Mouse (Mus musculus): ENCODE results near the gene Tmem165. TPM values are rescaled to one million over a fixed set of nuclear protein-coding genes. Genes with fewer than 3 reads are reported as not detected.

Gene Tmem165
- total and polyA plus RNA-seq, 2 experiments = 11.0 to 15.1 TPM

DNA sequence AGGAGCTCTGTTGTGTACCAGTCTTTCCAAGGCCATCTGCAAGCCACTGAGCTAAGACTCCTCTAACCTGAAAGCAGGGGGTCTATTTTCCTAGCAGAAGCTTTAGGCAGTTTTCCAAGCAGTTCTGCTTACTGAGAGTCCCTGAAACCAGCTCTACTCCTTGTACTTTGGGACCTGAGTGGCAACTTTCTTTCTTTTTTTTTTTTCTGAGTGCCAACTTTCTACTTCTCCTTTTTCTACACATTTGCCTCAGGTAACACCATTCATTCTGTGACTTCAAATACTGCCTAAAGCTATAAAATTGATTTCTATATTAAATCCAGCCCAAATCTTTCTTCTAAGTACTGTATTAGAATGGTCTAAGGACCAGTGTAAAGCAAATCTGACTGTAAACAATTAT is 62.9 kb downstream of the Tmem165 start:
- Histone ChIP-seq H3K79me2 (ENCODE audit: control insufficient read depth, insufficient read depth, low read length) (no peaks in the 10 kb centered on the region), H3K9ac (ENCODE audit: low read depth, low read length) (no peak overlapping the region), H3K27me3 (ENCODE audit: control insufficient read depth, insufficient read depth, low read length) (no peaks in the 10 kb centered on the region), H3K36me3 (ENCODE audit: control insufficient read depth, insufficient read depth, low read length) (peaks cover 25% of the 10 kb centered on the region), H3K27ac (replicated peaks; ENCODE audit: insufficient read depth, low read depth, low read length) (no peak overlapping the region), H3K4me1 (ENCODE audit: control insufficient read depth, insufficient read depth, low read length) (no peaks in the 10 kb centered on the region), H3K4me3 (ENCODE audit: insufficient read depth, low read depth, low read length) (no peak overlapping the region)
- DNase-seq (ENCODE audit: extremely low read depth, low read depth, low spot score) = no peak
- TF ChIP-seq POLR2A (IDR thresholded peaks at IDR 0.05; ENCODE audit: extremely low read depth, insufficient read depth, low read length) = no peak
- no peak for TF ChIP-seq CTCF (IDR thresholded peaks at IDR 0.05; ENCODE audit: low read depth, low read length)

DNA sequence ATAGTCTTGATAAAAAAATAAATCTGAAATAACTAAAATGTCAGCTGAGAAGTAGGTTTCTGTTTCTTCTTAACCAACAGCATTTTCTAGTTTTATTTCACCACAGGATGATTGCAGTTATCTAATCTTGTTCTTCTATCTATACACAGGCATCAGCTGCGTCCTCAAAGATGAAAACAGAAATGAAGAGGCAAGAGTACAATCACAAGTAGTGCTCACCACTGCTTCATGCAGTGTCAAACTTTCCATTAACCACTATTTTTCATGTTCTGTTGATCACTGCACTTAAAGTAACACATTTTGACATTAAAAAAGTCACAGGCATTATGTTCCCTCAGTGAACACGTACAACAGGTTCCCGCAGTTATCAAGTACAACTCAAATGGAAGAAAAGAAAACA is 67.3 kb downstream of the Tmem165 start:
- WGBS = 94% methylated on average over 3 of the region's 3 CpGs
- H3K9ac ChIP-seq (ENCODE audit: low read depth, low read length) = no peak overlapping the region
- H3K27me3 ChIP-seq (ENCODE audit: control insufficient read depth, insufficient read depth, low read length) = no peaks in the 10 kb centered on the region
- no peaks in the 10 kb centered on the region for H3K79me2 ChIP-seq (ENCODE audit: control insufficient read depth, insufficient read depth, low read length)
- TF ChIP-seq POLR2A (IDR thresholded peaks at IDR 0.05; ENCODE audit: extremely low read depth, insufficient read depth, low read length) (no peak), CTCF (IDR thresholded peaks at IDR 0.05; ENCODE audit: low read depth, low read length) (no peak)
- no peak for DNase-seq (ENCODE audit: extremely low read depth, low read depth, low spot score)
- no peak overlapping the region for H3K4me3 ChIP-seq (ENCODE audit: insufficient read depth, low read depth, low read length)
- peaks cover 3% of the 10 kb centered on the region; the same call in 1 of the 2 replicates for H3K4me1 ChIP-seq (ENCODE audit: control insufficient read depth, insufficient read depth, low read length)
- no peak overlapping the region for H3K27ac ChIP-seq (replicated peaks; ENCODE audit: insufficient read depth, low read depth, low read length)
- peaks cover 15% of the 10 kb centered on the region for H3K36me3 ChIP-seq (ENCODE audit: control insufficient read depth, insufficient read depth, low read length)

Other genes starting within 250 kb of the Tmem165 start
- gene Kdr, start 205.4 kb upstream of the Tmem165 start, total RNA-seq (2014; rRNA removed) = 33.4 and 35.1 TPM in 2 replicates
- 5.8 and 7.8 TPM in 2 replicates for gene Kdr, start 205.4 kb upstream of the Tmem165 start, polyA plus RNA-seq (2012; rRNA removed)
- 7.8 and 10.0 TPM in 2 replicates for gene Srd5a3, start 43.6 kb upstream of the Tmem165 start, total RNA-seq (2014; rRNA removed)
- 42.4 and 57.3 TPM in 2 replicates for gene Srd5a3, start 43.6 kb upstream of the Tmem165 start, polyA plus RNA-seq (2012; rRNA removed)
- 14.7 and 17.6 TPM in 2 replicates for gene Clock, start 120.9 kb downstream of the Tmem165 start, total RNA-seq (2014; rRNA removed)
- 10.9 and 11.3 TPM in 2 replicates for gene Clock, start 120.9 kb downstream of the Tmem165 start, polyA plus RNA-seq (2012; rRNA removed)
- not detected in 2 replicates for gene Pdcl2, start 147.3 kb downstream of the Tmem165 start, total RNA-seq (2014; rRNA removed)
- not detected in 2 replicates for gene Pdcl2, start 147.3 kb downstream of the Tmem165 start, polyA plus RNA-seq (2012; rRNA removed)
- not detected in 2 replicates for gene Nmu, start 179.9 kb downstream of the Tmem165 start, total RNA-seq (2014; rRNA removed)
- not detected in 2 replicates for gene Nmu, start 179.9 kb downstream of the Tmem165 start, polyA plus RNA-seq (2012; rRNA removed)